ENCODE assay signal across 14 mouse cellular contexts in the genomic region with DNA sequence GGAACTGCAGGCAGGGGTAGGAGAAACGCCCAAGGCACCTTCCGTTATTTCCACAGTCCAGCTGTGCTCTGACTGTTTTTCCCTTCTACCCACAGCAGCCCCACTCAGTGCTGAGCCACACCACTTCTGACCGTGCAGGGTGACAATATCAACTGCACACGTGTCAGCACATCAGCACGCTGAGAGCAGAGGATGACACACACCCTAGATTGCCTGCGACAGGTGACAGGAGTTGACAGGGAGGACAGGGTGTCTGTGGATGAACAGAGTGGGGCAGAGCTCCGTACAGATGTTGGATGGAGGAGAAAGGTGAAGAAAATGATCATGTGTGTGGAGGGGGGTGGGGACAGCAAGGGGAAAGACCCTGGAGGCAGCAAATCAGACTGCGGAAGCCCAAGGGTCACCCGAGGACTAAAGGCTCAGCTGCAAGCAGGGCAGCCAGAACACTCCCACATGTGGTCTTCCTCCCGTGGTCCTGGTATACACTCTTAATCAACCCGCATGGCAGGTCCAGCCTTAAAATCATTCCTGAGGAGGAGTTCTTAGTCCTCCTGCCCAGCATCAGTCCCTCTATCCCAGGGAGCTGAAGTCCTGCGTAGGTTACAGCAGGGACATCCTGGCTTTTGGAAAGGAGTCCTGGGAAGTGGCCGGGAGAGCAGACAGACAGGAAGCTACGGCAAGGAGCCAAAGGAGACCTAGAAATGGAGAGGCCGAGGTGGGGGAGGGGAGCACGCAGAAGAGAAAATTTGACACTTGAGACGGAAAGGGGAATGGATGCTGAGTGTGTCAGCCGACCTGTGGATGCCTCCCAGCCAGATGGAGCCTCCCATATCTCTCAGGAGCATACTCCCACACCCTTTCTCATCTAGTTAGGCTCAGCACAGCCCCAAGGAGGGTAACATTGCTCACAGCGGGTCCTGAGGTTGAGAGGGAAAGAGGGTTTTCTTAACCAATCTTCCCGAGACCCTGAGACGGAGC.
A peak's percentile ranks its signal among the peaks of the same experiment; 100 is the strongest.
DNase-seq lines count a peak whose midpoint lies in the region; ATAC-seq and TF ChIP-seq lines count a peak whose summit lies in the region.
"Had no signal": no experiment of that assay in that cellular context is flagged by ENCODE, and none has a peak within 500 bp of the region (broad histone marks: within the 10 kb centered on the region; RNA-seq: fewer than 3 reads in every experiment).

No protein-coding gene starts in this region.

- WGBS in heart, embryonic 10.5 days: 45% methylated on average over 21 of the region's 21 CpGs
- WGBS in stomach, embryonic 16.5 days: 50% methylated on average over 21 of the region's 21 CpGs
- WGBS in stomach, postnatal 0 days: 51% methylated on average over 21 of the region's 21 CpGs

- no peak for TF ChIP-seq CTCF in stomach, postnatal 0 days (IDR thresholded peaks at IDR 0.05; ENCODE audit: low read depth)

- 0 out of 2 replicates have a peak overlapping the region, but pooled peaks have one; percentile 4 for H3K9ac ChIP-seq in stomach, embryonic 16.5 days (ENCODE audit: low read length)
- no peak overlapping the region for H3K9ac ChIP-seq in stomach, postnatal 0 days (ENCODE audit: low read length)
- H3K9ac ChIP-seq: liver, embryonic 14.5 days had no signal

- H3K27me3 ChIP-seq in heart, embryonic 10.5 days (ENCODE audit: insufficient read depth, poor library complexity, severe bottlenecking): peaks cover 13% of the 10 kb centered on the region
- no peaks in the 10 kb centered on the region for H3K27me3 ChIP-seq in stomach, embryonic 16.5 days (ENCODE audit: control insufficient read depth, insufficient read depth, low read length)
- no peaks in the 10 kb centered on the region for H3K27me3 ChIP-seq in stomach, postnatal 0 days (ENCODE audit: control insufficient read depth, insufficient read depth, low read length)

- ATAC-seq in stomach, embryonic 16.5 days (ENCODE audit: insufficient read depth, low FRiP score): no peak
- ATAC-seq in stomach, postnatal 0 days (ENCODE audit: low FRiP score, low TSS enrichment): no peak

- peak overlapping the region; percentile 38; the same call in 1 of the 2 replicates for H3K27ac ChIP-seq in heart, embryonic 10.5 days
- no peak overlapping the region for H3K27ac ChIP-seq in stomach, embryonic 16.5 days (ENCODE audit: low read length)
- H3K27ac ChIP-seq in stomach, postnatal 0 days (replicated peaks): no peak overlapping the region
- H3K27ac ChIP-seq: liver, embryonic 14.5 days; macrophage had no signal

- no peak for DNase-seq in heart, embryonic 10.5 days (ENCODE audit: low spot score)
- no peak for DNase-seq in heart, adult 9 months (ENCODE audit: low spot score in 2 of 2)
- peak; percentile 33 for DNase-seq in kidney, postnatal 10 days
- no peak for DNase-seq in kidney, postnatal 14 days
- no peak for DNase-seq in stomach, postnatal 0 days (ENCODE audit: low spot score)
- no peak for DNase-seq in right cerebral cortex, postnatal 36 days (ENCODE audit: low spot score in 2 of 2)
- no peak for DNase-seq in frontal cortex, postnatal 25 days (ENCODE audit: low spot score in 2 of 2)
- DNase-seq: cerebellum, adult 11 months; layer of hippocampus, postnatal 36 days; left cerebral cortex, postnatal 4 days; thymus, postnatal 4 days had no signal

- peaks cover 14% of the 10 kb centered on the region for H3K4me1 ChIP-seq in heart, embryonic 10.5 days
- H3K4me1 ChIP-seq in stomach, embryonic 16.5 days (ENCODE audit: control insufficient read depth, insufficient read depth, low read length): peaks cover 5% of the 10 kb centered on the region; the same call in 1 of the 2 replicates
- H3K4me1 ChIP-seq in stomach, postnatal 0 days (replicated peaks; ENCODE audit: control insufficient read depth, insufficient read depth): no peaks in the 10 kb centered on the region

- no peak for TF ChIP-seq EP300 in stomach, postnatal 0 days (optimal IDR thresholded peaks at IDR 0.05)

- H3K9me3 ChIP-seq in heart, embryonic 10.5 days: no peaks in the 10 kb centered on the region
- H3K9me3 ChIP-seq in stomach, embryonic 16.5 days (replicated peaks; ENCODE audit: control insufficient read depth, low read length): no peaks in the 10 kb centered on the region
- no peaks in the 10 kb centered on the region for H3K9me3 ChIP-seq in stomach, postnatal 0 days (ENCODE audit: control insufficient read depth, low read length)

- no peak overlapping the region for H3K4me3 ChIP-seq in heart, embryonic 10.5 days
- no peak overlapping the region for H3K4me3 ChIP-seq in stomach, embryonic 16.5 days (replicated peaks; ENCODE audit: low read length)
- no peak overlapping the region for H3K4me3 ChIP-seq in stomach, postnatal 0 days (ENCODE audit: low read depth, low read length)

- H3K4me2 ChIP-seq in stomach, embryonic 16.5 days (ENCODE audit: low read depth, low read length): no peak overlapping the region
- no peak overlapping the region for H3K4me2 ChIP-seq in stomach, postnatal 0 days (replicated peaks; ENCODE audit: low read depth)

- no peaks in the 10 kb centered on the region for H3K36me3 ChIP-seq in heart, embryonic 10.5 days
- H3K36me3 ChIP-seq in stomach, embryonic 16.5 days (ENCODE audit: control insufficient read depth, insufficient read depth, low read length): no peaks in the 10 kb centered on the region
- H3K36me3 ChIP-seq in stomach, postnatal 0 days (ENCODE audit: control insufficient read depth, insufficient read depth, low read length): no peaks in the 10 kb centered on the region
